In the genomic region with DNA sequence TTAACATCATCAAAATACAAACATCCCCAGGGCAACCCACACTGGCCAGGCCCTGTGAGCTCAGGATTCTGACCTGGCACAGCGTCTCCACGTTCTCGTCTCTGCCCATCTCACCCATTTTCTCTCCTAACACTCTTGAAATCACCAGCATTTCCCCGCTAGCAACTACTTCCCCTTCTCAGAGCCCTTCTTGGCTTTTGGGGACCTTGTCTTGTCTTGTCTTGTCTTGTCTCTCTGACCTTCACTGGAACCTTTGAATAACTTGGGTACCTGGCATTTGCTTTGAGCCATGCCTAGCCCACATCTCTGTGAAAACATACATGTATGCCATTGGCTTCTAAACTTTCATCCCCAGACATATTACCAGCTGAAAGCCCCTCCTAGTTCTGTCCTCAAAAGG, we compare ENCODE assay signal across 36 mouse cellular contexts. TPM values are rescaled to one million over a fixed set of nuclear protein-coding genes. Genes with fewer than 3 reads are reported as not detected.
"Had no signal": no experiment of that assay in that cellular context is flagged by ENCODE, and none has a peak within 500 bp of the region (broad histone marks: within the 10 kb centered on the region; RNA-seq: fewer than 3 reads in every experiment).

No protein-coding gene starts in this region.

- ATAC-seq: hindbrain, postnatal 0 days; intestine, embryonic 16.5 days had no signal

- DNase-seq: gastrocnemius, adult 2 months; gastrocnemius, postnatal 10 days; gastrocnemius, postnatal 25 days; heart, adult 11 months; heart, adult 2 months; heart, postnatal 14 days; heart, postnatal 36 days; kidney, adult 11 months; kidney, adult 2 months; kidney, adult 9 months; kidney, postnatal 14 days; kidney, postnatal 36 days; layer of hippocampus, adult 9-11 months; layer of hippocampus, postnatal 36 days; left cerebral cortex, postnatal 4 days had no signal

- H3K36me3 ChIP-seq: heart, embryonic 13.5 days; heart, embryonic 15.5 days; hindbrain, embryonic 13.5 days; hindbrain, embryonic 15.5 days; kidney, embryonic 15.5 days; limb, embryonic 13.5 days; limb, embryonic 15.5 days; liver, embryonic 12.5 days had no signal

- H3K9ac ChIP-seq: heart, embryonic 13.5 days; heart, embryonic 15.5 days; hindbrain, embryonic 13.5 days; hindbrain, embryonic 15.5 days; kidney, embryonic 15.5 days; limb, embryonic 13.5 days; limb, embryonic 15.5 days; liver, embryonic 12.5 days had no signal

- H3K4me2 ChIP-seq: heart, embryonic 11.5 days; heart, embryonic 13.5 days; heart, embryonic 15.5 days; hindbrain, embryonic 13.5 days; hindbrain, embryonic 15.5 days; kidney, embryonic 15.5 days; limb, embryonic 13.5 days; limb, embryonic 15.5 days; liver, embryonic 12.5 days had no signal

- H3K9me3 ChIP-seq: heart, embryonic 13.5 days; heart, embryonic 15.5 days; hindbrain, embryonic 13.5 days; hindbrain, embryonic 15.5 days; kidney, embryonic 15.5 days; limb, embryonic 13.5 days; limb, embryonic 15.5 days; liver, embryonic 12.5 days had no signal

- H3K27ac ChIP-seq: gastrocnemius, adult 2 months; heart, adult 2 months; heart, embryonic 13.5 days; heart, embryonic 15.5 days; hindbrain, embryonic 13.5 days; hindbrain, embryonic 15.5 days; hindbrain, postnatal 0 days; kidney, embryonic 15.5 days; kidney, postnatal 0 days; limb, embryonic 13.5 days; limb, embryonic 15.5 days; liver, embryonic 12.5 days had no signal

- H3K4me3 ChIP-seq: gastrocnemius, adult 2 months; heart, adult 2 months; heart, embryonic 13.5 days; heart, embryonic 15.5 days; hindbrain, embryonic 13.5 days; hindbrain, embryonic 15.5 days; kidney, embryonic 15.5 days; limb, embryonic 13.5 days; limb, embryonic 15.5 days; liver, embryonic 12.5 days had no signal

RNA-seq across cellular contexts. Expression of a gene that starts 19.4 kb away (rescaled TPM):
- total RNA-seq: gastrocnemius, adult 2 months; gastrocnemius, postnatal 10 days; gastrocnemius, postnatal 25 days; gastrocnemius, postnatal 4 days; heart, adult 2 months; heart, postnatal 14 days; heart, postnatal 36 days; hematopoietic stem cell, adult 5-6 weeks; hindbrain, postnatal 0 days; layer of hippocampus, adult 18-20 months; layer of hippocampus, postnatal 14 days; layer of hippocampus, postnatal 36 days; left cerebral cortex, adult 18-20 months; left cerebral cortex, adult 8-10 months; left cerebral cortex, postnatal 10 days; left cerebral cortex, postnatal 25 days; left cerebral cortex, postnatal 4 days; liver, adult 2 months had no signal
- polyA plus RNA-seq: heart, adult 2 months; heart, embryonic 11.5 days; heart, embryonic 13.5 days; heart, embryonic 15.5 days; hindbrain, embryonic 15.5 days; liver, embryonic 12.5 days had no signal

RNA-seq across cellular contexts. Expression of a gene that starts 21.7 kb away (rescaled TPM):
- total RNA-seq: hematopoietic stem cell, adult 5-6 weeks; layer of hippocampus, postnatal 36 days; liver, adult 2 months had no signal
- polyA plus RNA-seq: liver, adult 2 months had no signal
